Mouse (Mus musculus): ENCODE measurements around the gene Thada. TPM values are rescaled to one million over a fixed set of nuclear protein-coding genes. Genes with fewer than 3 reads are reported as not detected.

The Thada gene
- total and polyA plus RNA-seq, 2 experiments from 2014 or later, result 4.3 to 12.2 TPM

DNA sequence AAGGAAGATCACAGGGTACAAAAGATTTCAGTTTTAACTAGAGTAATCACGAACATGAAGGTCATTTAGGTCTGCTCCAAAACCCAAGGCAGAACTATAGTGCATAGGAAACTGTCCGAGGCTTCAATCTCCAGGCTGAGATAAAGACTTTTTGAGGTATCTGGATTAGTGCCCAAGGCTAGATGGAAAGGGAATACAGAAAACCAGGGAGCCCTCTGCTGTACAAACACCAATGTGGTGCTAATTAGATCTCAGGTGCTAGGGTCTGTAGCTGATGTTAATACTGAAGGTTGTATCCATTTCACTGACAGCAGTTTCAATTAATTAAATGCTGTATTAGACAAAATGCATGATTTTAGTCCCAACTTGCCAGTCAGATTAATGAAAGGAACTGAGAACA is 124.3 kb downstream of the Thada start:
- no peaks in the 10 kb centered on the region for H3K9me3 ChIP-seq (ENCODE audit: low read length)
- no peak overlapping the region for H3K27ac ChIP-seq (ENCODE audit: low read depth, low read length)
- peak; percentile 43 for TF ChIP-seq CTCF (IDR thresholded peaks at IDR 0.05)
- H3K27me3 ChIP-seq (ENCODE audit: insufficient read depth, low read length), result no peaks in the 10 kb centered on the region
- DNase-seq (ENCODE audit: low spot score) (peak; percentile 27), ATAC-seq (ENCODE audit: low FRiP score) (no peak)
- H3K4me1 ChIP-seq (ENCODE audit: insufficient read depth, low read length), result no peaks in the 10 kb centered on the region
- no peak overlapping the region for H3K4me3 ChIP-seq (ENCODE audit: low read depth, low read length)
- peaks cover 4% of the 10 kb centered on the region; the same call in 1 of the 2 replicates for H3K36me3 ChIP-seq (ENCODE audit: insufficient read depth, low read length)
- H3K4me2 ChIP-seq (ENCODE audit: low read depth, low read length, poor library complexity, severe bottlenecking), result no peak overlapping the region
- H3K9ac ChIP-seq (replicated peaks; ENCODE audit: low read length, poor library complexity, severe bottlenecking), result no peak overlapping the region
- WGBS, result 69% methylated on average over 2 of the region's 2 CpGs

DNA sequence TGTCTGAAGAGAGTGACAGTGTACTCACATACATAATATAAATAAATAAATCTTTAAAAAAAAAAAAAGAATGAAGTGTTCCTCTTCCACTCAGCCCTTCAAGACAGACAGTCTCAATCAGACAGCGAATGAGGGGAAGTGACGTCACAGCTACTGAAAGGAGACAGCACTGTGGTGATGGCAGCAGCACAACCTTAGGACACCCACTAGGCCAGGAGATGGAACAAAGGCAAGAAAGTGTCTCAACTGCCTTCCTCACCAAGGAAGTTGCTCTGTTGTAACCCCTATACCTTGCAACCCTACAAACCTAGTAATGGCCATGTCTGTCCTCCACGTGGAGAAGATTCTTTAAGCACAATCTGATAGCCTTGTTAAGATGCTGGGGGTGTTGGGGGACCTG is 125.4 kb downstream of the Thada start:
- no peaks in the 10 kb centered on the region for H3K4me1 ChIP-seq (ENCODE audit: insufficient read depth, low read length)
- WGBS, result 93% methylated on average over 3 of the region's 3 CpGs
- H3K36me3 ChIP-seq (ENCODE audit: insufficient read depth, low read length), result no peaks in the 10 kb centered on the region
- TF ChIP-seq CTCF (IDR thresholded peaks at IDR 0.05), result no peak
- H3K4me2 ChIP-seq (ENCODE audit: low read depth, low read length, poor library complexity, severe bottlenecking), result no peak overlapping the region
- no peak overlapping the region for H3K4me3 ChIP-seq (ENCODE audit: low read depth, low read length)
- H3K27ac ChIP-seq (ENCODE audit: low read depth, low read length), result no peak overlapping the region
- H3K9ac ChIP-seq (replicated peaks; ENCODE audit: low read length, poor library complexity, severe bottlenecking), result no peak overlapping the region
- no peaks in the 10 kb centered on the region for H3K27me3 ChIP-seq (ENCODE audit: insufficient read depth, low read length)
- DNase-seq (ENCODE audit: low spot score), result no peak
- H3K9me3 ChIP-seq (ENCODE audit: low read length), result no peaks in the 10 kb centered on the region
- ATAC-seq (ENCODE audit: low FRiP score), result no peak

DNA sequence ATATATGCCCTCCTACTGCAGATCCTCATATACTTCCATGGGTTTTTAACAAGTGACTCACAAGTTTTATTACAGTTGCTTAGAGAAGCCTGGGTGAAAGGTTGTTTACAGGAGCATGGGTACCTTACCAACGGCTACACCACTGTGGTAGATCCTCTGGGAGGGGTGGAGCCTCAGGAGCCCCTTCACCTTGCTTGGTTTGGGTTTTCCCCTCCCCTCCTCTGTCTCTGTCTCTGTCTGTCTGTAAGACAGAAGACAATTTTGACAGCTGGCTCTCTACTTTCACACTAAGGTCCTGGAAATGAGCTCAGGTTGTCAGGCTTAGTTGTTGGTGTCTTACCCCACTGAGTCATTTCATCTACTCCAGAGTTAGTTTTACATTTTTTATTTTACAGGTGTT is 130.0 kb downstream of the Thada start:
- H3K27me3 ChIP-seq (ENCODE audit: insufficient read depth, low read length), result no peaks in the 10 kb centered on the region
- DNase-seq (ENCODE audit: low spot score) (no peak), ATAC-seq (ENCODE audit: low FRiP score) (no peak)
- no peak overlapping the region for H3K4me3 ChIP-seq (ENCODE audit: low read depth, low read length)
- no peaks in the 10 kb centered on the region for H3K9me3 ChIP-seq (ENCODE audit: low read length)
- H3K36me3 ChIP-seq (ENCODE audit: insufficient read depth, low read length), result peaks cover 13% of the 10 kb centered on the region
- no peaks in the 10 kb centered on the region for H3K4me1 ChIP-seq (ENCODE audit: insufficient read depth, low read length)
- WGBS, result 81% methylated on average over 1 of the region's 1 CpGs
- no peak for TF ChIP-seq CTCF (IDR thresholded peaks at IDR 0.05)
- H3K9ac ChIP-seq (replicated peaks; ENCODE audit: low read length, poor library complexity, severe bottlenecking), result no peak overlapping the region
- H3K4me2 ChIP-seq (ENCODE audit: low read depth, low read length, poor library complexity, severe bottlenecking), result no peak overlapping the region
- no peak overlapping the region for H3K27ac ChIP-seq (ENCODE audit: low read depth, low read length)

DNA sequence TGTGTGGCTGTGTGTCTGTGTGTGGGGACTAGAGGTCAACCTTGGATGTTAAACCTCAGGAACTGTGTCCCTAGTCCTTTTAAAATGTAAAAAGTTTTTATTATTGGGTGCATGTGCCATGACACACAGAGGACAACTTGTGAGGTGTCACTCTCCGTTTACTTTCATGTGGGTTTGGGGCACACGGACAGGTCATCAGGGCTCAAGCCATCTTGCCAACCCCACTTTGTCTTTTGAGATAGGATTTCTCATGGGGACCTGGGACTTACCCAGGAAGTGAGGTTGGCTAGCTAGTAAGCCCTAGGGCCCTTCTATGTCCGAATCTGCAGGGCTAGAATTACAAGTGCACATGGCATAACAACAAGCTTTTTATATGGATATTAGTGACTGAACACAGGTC is 130.9 kb downstream of the Thada start:
- H3K27me3 ChIP-seq (ENCODE audit: insufficient read depth, low read length), result no peaks in the 10 kb centered on the region
- no peak for ATAC-seq (ENCODE audit: low FRiP score)
- H3K27ac ChIP-seq (ENCODE audit: low read depth, low read length), result no peak overlapping the region
- H3K4me2 ChIP-seq (ENCODE audit: low read depth, low read length, poor library complexity, severe bottlenecking), result no peak overlapping the region
- H3K4me1 ChIP-seq (ENCODE audit: insufficient read depth, low read length), result no peaks in the 10 kb centered on the region
- WGBS, result 87% methylated on average over 3 of the region's 3 CpGs
- H3K9me3 ChIP-seq (ENCODE audit: low read length), result no peaks in the 10 kb centered on the region
- TF ChIP-seq CTCF (IDR thresholded peaks at IDR 0.05), result no peak
- H3K9ac ChIP-seq (replicated peaks; ENCODE audit: low read length, poor library complexity, severe bottlenecking), result no peak overlapping the region
- no peak for DNase-seq (ENCODE audit: low spot score)
- peaks cover 13% of the 10 kb centered on the region for H3K36me3 ChIP-seq (ENCODE audit: insufficient read depth, low read length)
- no peak overlapping the region for H3K4me3 ChIP-seq (ENCODE audit: low read depth, low read length)

DNA sequence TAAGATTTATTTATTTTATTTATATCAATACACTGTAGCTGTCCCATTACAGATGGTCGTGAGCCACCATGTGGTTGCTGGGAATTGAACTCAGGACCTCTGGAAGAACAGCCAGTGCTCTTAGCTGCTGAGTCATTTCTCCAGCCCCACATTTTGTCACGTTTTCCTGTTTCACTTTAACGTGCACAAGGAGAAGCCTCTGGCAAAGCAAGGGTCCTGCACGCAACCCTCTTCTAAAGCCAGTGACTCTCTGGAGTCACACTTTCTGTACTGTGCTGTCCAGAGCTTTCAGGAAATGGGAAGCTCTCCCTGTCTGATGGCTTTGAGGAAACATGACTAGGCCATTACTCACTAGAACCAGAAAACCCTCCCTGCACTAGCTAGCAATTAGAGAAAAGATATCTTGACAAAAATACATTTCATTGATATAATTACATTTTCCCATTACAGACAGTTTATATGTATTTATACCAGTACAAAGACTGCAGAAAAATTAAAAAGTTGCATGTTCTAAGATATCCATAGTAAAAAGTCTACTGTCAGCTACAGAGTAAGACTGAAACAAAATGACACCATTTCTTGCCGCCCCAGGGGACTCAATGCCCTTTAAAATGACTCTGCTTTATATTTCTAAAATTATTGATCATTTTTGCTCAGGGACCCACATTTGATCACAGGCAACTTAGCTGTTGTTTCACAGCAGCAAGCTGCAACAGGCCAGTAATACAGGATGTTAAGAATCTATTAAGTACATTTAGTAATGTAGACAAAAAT is 131.6 kb downstream of the Thada start:
- H3K27ac ChIP-seq (ENCODE audit: low read depth, low read length), result no peak overlapping the region
- no peaks in the 10 kb centered on the region for H3K9me3 ChIP-seq (ENCODE audit: low read length)
- ATAC-seq (ENCODE audit: low FRiP score), result no peak
- TF ChIP-seq CTCF (IDR thresholded peaks at IDR 0.05), result no peak
- no peak overlapping the region for H3K9ac ChIP-seq (replicated peaks; ENCODE audit: low read length, poor library complexity, severe bottlenecking)
- H3K4me1 ChIP-seq (ENCODE audit: insufficient read depth, low read length), result no peaks in the 10 kb centered on the region
- no peaks in the 10 kb centered on the region for H3K27me3 ChIP-seq (ENCODE audit: insufficient read depth, low read length)
- no peak overlapping the region for H3K4me2 ChIP-seq (ENCODE audit: low read depth, low read length, poor library complexity, severe bottlenecking)
- no peak for DNase-seq (ENCODE audit: low spot score)
- H3K36me3 ChIP-seq (ENCODE audit: insufficient read depth, low read length), result peaks cover 13% of the 10 kb centered on the region
- 89% methylated on average over 5 of the region's 5 CpGs for WGBS
- H3K4me3 ChIP-seq (ENCODE audit: low read depth, low read length), result no peak overlapping the region

DNA sequence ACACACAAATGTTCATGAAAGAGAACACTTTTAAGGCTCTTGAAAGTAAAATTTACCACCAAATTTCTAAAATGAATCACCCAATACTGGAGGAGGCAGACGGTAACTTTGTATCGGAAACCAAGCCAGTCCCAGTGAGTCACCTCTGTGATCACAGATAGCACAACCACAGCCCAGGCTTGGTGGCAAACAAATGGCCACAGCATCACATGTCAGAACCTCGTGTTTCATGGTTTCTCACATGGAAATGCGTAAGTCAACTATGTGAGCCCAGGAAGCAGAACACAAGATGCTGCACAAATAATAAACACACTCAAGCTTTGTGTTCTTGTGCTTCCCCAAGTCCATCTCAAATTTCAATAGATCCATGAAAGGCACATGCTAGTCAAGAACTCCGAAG is 133.1 kb downstream of the Thada start:
- peaks cover 13% of the 10 kb centered on the region for H3K36me3 ChIP-seq (ENCODE audit: insufficient read depth, low read length)
- H3K9ac ChIP-seq (replicated peaks; ENCODE audit: low read length, poor library complexity, severe bottlenecking), result no peak overlapping the region
- H3K4me2 ChIP-seq (ENCODE audit: low read depth, low read length, poor library complexity, severe bottlenecking), result no peak overlapping the region
- H3K4me3 ChIP-seq (ENCODE audit: low read depth, low read length), result no peak overlapping the region
- H3K9me3 ChIP-seq (ENCODE audit: low read length), result no peaks in the 10 kb centered on the region
- no peak for TF ChIP-seq CTCF (IDR thresholded peaks at IDR 0.05)
- no peak overlapping the region for H3K27ac ChIP-seq (ENCODE audit: low read depth, low read length)
- ATAC-seq (ENCODE audit: low FRiP score) (no peak), DNase-seq (ENCODE audit: low spot score) (no peak)
- WGBS, result 92% methylated on average over 5 of the region's 5 CpGs
- H3K4me1 ChIP-seq (ENCODE audit: insufficient read depth, low read length), result no peaks in the 10 kb centered on the region
- H3K27me3 ChIP-seq (ENCODE audit: insufficient read depth, low read length), result no peaks in the 10 kb centered on the region

Data from midbrain, postnatal 0 days (tissue).